Mouse (Mus musculus): ENCODE data around the gene Ahctf1. TPM values are rescaled to one million over a fixed set of nuclear protein-coding genes. Genes with fewer than 3 reads are reported as not detected.
"Not testable (repeated sequence)": the region's sequence is repeated elsewhere in the genome, so short reads cannot be mapped to it uniquely, and the experiment has no call there.

The Ahctf1 gene
- 10 to 100 TPM; 24.4 to 26.1 TPM for total RNA-seq (2021)

- peak; percentile 99 for DNase-seq (ENCODE audit: extremely low spot score in 1 of 2, low spot score in 2 of 2)
Observed at GRCm38 (mm10) chr1:179803513-179804139, at the start of gene Ahctf1. Gene Ahctf1, minus strand, starts transcription at chr1:179803680.

GRCm38 (mm10) chr1:179847759-179848389 is 44.4 kb upstream of the Ahctf1 start:
- DNase-seq (ENCODE audit: extremely low spot score in 1 of 2, low spot score in 2 of 2), result peak; percentile 56 to 87
- intact Hi-C loops (cut with DNase I), result no loop called here

More at GRCm38 (mm10) chr1:179803513-179804139, at the start of gene Ahctf1:
- intact Hi-C loops (cut with DNase I), result no loop called here

DNA sequence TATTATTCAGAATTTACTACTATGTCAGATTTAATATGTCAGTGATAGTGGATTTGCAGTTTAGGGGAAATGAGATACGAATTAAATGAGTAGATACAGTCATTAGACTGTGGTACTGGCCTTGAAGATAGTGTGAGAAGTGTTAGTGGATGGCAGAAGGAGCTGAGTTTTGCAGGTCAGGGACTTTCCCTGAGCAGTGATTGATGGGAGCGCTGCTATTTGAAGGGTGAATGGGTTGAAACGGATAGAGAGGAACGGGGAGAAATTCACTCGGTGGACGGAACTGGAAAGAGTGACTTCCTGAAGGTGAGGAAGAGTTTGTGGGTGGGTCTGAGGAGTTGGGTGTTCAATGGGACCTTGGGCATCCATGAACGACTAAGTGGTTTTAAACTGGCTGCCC is 43.7 kb upstream of the Ahctf1 start:
- DNase-seq (ENCODE audit: extremely low spot score in 1 of 2, low spot score in 2 of 2), result no peak
- intact Hi-C loops (cut with DNase I), result no loop called here

- intact Hi-C loops (cut with DNase I), result no loop called here
Observed at GRCm38 (mm10) chr1:179845832-179846499, 42.5 kb upstream of the Ahctf1 start.

DNA sequence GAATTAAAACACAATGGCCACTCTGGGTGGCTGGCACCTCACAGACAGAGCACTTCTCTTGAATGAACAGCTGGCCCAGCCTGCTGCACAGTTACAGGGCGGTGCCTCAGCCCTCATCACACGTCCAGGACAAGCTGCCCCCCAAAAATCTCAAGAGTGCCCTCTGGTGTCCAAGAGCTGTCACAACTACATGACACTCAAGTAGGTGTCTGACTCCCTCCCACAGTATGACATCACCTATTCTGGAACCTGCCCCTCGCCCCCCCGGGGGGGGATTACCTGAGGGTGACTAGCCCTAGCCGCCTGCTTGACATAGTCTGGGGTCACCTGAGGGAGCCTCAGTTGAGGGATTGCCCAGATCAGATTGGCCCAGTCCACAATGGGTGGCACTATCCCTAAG is 41.4 kb upstream of the Ahctf1 start:
- DNase-seq (ENCODE audit: extremely low spot score in 1 of 2, low spot score in 2 of 2), result peak in 1 of 2 experiments; percentile 72
- intact Hi-C loops (cut with DNase I), result no loop called here

More at GRCm38 (mm10) chr1:179845832-179846499, 42.5 kb upstream of the Ahctf1 start:
- no peak for DNase-seq (ENCODE audit: extremely low spot score in 1 of 2, low spot score in 2 of 2)

- no peak for DNase-seq (ENCODE audit: extremely low spot score in 1 of 2, low spot score in 2 of 2)
- intact Hi-C loops (cut with DNase I), result no loop called here
Observed at GRCm38 (mm10) chr1:179843981-179844380, 40.5 kb upstream of the Ahctf1 start.

GRCm38 (mm10) chr1:179842568-179842967 is 39.1 kb upstream of the Ahctf1 start:
- peak in 1 of 2 experiments; percentile 57 for DNase-seq (ENCODE audit: extremely low spot score in 1 of 2, low spot score in 2 of 2)
- intact Hi-C loops (cut with DNase I), result no loop called here

DNA sequence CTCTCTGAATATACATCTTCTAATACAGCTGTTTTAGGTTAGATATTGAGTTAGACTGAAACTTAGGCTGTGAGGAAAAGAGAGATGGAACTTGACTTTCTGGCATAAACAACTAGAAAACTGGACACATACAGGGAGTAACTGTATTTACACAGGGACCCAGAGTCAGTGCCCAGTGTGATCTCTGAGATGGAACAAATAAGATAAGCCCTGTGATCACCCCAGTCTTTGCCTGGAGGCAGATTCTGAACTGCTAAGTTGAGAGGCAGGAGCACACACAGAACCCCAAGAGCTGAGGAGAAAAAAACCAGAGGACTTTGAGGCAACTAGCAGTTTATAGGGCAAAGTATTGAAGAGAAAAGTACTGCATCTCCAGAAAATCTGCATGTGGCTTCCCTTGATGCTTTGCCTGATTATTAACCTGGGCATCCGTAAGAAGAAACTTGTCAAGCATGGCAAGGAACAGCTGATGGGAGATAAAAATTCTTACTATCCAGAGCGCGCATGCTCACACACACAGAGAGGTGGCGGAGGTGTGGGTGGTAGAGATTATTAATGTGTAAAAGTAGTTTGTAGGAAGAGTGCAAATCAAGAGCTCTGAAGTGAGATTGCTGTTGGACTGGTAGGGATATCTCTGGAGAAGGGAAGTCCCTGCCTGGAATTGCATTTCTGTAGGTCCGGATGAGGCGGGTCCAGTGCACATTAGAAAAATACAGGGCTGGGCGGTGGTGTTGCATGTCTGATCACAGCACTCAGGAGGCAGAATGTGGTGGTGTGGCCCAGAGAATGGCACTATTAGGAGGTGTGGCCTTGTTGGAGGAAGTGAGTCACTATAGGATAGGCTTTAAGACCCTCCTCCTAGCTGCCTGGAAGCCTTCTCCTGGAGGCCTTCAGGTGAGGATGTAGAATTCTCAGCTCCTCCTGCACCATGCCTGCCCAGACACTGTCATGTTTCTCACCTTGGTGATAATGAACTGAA is 33.2 kb upstream of the Ahctf1 start:
- DNase-seq (ENCODE audit: extremely low spot score in 1 of 2, low spot score in 2 of 2), result no peak
- intact Hi-C loops (cut with DNase I), result no loop called here

DNA sequence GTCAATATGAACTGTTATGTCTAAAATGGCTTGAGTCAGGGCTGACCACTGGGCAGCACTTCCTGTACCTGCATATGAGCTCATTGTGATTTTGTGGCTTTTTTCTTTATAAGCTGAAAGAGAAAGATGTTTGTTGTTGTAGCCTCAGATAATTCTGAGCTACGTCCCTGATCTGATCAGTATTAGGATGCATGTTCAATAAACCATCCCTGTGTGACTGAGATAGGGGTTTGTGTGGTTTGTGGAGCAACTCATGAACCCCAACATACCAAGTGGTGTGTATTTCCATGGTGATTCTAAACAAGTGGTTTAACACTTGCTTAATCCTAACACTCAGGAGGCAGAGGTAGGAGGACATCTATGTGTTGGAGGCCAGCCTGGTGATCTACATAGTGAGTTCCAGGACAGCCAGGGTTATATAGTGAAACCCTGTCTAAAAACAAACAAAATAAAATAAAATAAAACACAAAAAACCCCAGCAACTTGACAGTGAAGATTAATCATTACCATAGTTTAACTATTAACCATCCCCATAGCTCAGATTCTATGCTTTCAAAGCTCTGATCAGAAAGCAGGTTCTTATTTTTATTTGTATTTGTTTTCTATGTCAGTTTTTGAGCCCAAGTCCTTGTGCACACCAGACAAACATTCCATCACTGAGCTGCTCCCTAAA is 32.4 kb upstream of the Ahctf1 start:
- intact Hi-C loops (cut with DNase I), result no loop called here
- no peak for DNase-seq (ENCODE audit: extremely low spot score in 1 of 2, low spot score in 2 of 2)

DNA sequence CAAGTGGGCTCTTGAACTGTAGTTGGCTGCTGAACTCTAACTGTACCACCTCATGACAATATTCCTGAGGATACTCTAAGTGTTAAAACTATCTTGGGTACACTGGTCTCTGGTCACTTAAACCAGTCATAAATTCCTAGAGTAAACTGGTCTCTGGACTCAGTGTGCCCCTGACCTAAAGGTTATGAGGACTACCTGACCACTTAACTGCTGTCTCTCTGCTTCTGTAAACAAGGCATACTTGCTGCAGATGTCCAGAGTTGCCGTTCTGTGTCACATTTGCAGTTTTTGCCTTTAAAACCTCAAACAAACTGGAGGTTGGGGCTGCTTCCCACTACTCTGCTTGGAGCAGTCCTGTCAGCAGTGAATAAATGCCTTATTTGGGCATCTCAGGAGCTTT is 30.1 kb upstream of the Ahctf1 start:
- intact Hi-C loops (cut with DNase I), result no loop called here
- DNase-seq (ENCODE audit: extremely low spot score in 1 of 2, low spot score in 2 of 2), result no peak

DNA sequence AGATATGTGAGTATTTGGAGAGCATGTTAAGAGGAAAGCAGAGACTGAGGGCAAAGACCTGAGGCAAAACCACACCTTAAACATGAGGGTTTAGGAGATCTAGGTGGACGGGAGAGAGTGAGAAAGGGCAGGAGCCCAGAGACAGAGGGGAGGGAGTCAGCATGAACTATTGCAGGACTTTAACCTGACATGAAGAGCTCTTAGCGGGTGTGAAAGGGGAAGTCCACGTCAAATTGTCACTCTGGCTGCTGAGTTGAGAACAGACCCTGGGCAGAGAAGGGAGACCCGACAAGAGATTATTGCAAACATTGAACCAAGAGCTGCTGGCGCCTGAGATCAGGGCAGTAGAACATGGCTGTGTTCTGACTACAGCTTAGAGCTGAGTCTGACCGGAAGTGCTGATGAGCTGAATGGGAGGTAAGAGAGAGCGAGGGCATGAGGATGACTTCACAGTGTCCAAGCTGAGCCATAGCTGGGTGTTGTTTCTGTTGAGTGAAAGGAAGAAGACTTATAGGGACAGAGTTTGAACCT is 29.3 kb upstream of the Ahctf1 start:
- intact Hi-C loops (cut with DNase I), result no loop called here
- no peak for DNase-seq (ENCODE audit: extremely low spot score in 1 of 2, low spot score in 2 of 2)

DNA sequence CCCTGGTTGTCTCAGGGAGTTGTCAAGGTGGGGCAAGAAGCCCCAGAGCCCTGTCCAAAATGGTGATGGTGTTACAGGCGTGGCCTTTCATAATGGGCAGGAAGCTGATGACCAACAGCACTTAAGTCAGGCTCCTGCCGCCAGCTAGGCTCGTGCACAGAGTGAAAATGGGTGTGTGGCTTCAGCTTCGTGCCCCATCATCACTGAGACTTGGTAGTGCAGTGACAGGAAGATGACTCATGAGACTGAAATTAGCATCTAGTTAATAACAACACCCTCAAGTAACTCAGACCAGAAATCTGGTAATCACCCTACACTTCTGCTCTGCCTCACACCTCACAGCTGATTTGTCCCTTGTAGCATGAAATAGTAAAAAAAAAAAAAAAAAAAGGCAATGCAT is 25.4 kb upstream of the Ahctf1 start:
- DNase-seq (ENCODE audit: extremely low spot score in 1 of 2, low spot score in 2 of 2), result no peak
- intact Hi-C loops (cut with DNase I), result no loop called here

DNA sequence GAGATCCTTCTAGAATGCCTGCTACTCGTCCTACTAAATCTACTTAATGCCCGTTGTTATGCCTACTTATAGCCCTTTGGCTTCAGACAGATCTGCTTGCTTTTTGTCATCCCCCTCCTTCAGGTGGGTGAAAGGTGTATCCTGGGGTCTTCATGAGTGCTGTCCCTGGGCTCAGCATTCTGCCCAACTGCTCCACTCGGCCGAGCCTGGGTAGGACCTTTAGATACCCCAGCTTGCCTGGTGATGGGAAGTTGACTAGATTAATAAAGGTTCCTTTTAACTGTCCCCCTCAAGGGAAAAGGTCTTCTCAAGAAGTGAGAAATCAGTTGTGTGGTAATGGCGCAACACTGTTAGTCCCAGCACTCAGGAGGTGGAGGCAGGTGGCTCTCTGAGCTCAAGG is 24.6 kb upstream of the Ahctf1 start:
- DNase-seq (ENCODE audit: extremely low spot score in 1 of 2, low spot score in 2 of 2), result no peak
- intact Hi-C loops (cut with DNase I), result no loop called here

- intact Hi-C loops (cut with DNase I), result no loop called here
- DNase-seq (ENCODE audit: extremely low spot score in 1 of 2, low spot score in 2 of 2), result no peak
Observed at GRCm38 (mm10) chr1:179824549-179824948, 21.1 kb upstream of the Ahctf1 start.

DNA sequence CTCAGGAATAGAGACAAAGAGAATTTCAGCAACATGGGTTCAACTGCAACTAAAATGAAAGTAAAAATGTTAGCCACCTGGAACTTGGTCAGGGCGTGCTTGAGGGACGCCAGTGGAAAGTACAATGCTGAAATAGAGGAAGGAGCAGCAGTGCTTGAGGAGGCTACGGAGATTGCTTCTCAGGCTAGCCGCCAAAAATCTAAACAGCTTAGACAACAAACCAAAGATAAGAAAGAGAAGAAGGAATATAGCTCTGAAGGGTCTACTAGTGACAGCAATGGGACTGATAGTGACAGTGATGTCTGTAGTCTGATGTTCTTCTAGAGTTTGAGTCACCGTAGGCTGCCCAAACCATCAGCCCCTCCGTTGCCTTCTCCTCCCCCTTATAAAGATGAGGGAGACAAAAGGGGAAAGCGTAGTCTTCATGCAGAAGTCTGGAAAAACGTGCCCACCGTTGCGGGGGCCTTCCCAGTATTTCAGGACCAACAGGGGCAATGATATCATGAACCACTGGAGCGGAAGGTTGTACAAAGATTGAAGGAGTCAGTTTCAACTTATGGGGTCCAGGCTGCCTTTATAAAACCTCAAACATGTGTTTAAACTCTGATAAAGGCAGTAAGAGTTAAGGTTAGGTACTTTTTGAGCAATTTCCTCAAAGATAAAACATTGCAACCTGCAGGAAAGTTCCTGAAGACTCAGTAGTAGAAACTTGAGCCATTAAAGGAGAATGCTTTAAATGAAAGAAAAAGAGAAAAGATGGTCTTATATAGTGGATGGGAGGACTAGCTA is 15.2 kb upstream of the Ahctf1 start:
- DNase-seq (ENCODE audit: extremely low spot score in 1 of 2, low spot score in 2 of 2); intact Hi-C loops (cut with DNase I): not testable (repeated sequence)

GRCm38 (mm10) chr1:179814616-179815015 is 11.1 kb upstream of the Ahctf1 start:
- intact Hi-C loops (cut with DNase I), result no loop called here
- no peak for DNase-seq (ENCODE audit: extremely low spot score in 1 of 2, low spot score in 2 of 2)

DNA sequence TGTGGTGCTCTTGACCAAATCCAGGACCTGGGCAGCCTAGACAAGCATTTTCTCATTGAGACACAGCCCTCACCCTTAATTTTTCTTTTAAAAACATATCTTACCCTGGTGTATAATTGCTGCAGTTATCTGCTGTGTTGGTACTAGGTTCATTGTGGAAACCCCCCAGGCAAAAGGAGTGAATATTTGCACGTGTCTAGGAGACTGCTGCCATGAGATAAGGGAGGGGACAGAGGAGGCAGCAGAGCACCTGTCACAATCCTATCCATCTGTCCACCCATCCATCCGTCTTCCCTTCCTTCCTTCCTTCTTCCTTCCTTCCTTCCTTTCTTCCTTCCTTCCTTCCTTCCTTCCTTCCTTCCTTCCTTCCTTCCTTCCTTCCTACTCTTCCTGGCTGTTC is 9.9 kb upstream of the Ahctf1 start:
- no peak for DNase-seq (ENCODE audit: extremely low spot score in 1 of 2, low spot score in 2 of 2)
- intact Hi-C loops (cut with DNase I), result no loop called here

- no peak for DNase-seq (ENCODE audit: extremely low spot score in 1 of 2, low spot score in 2 of 2)
- intact Hi-C loops (cut with DNase I), result no loop called here
Observed at GRCm38 (mm10) chr1:179808300-179808699, 4.8 kb upstream of the Ahctf1 start.

Measured in left cerebral cortex, postnatal 10 days (tissue).